Mouse (Mus musculus): ENCODE results near the gene Alox5.

DNA sequence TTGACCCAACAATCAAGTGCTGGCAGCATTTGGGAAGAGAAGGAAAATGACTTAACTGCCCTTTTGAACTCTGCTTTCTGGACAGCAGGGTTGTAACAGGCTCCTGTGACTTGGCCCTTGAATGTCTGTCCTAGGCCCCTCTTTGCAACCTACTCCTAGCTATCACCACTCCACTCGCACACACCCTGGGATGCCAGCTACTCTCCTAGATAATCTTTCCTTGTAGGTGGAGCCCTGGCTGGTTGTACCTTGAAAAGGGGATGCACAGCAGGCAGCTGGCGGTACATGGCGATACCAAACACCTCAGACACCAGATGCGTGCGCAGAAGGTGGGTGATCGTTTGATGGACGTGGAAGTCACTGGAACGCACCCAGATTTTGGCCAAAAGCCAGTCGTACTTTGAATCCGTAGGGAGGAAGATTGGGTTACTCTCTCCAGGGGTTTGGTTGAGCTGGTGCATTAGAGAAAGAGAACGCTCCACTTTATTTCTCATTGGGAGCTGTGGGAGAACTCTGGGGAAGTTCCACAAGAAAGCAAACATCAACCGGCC lies 45.8 kb downstream of the Alox5 start:
- no peak for TF ChIP-seq POLR2A (IDR thresholded peaks at IDR 0.05; ENCODE audit: borderline replicate concordance, control insufficient read depth, low read depth, low read length)
- no peak for TF ChIP-seq CTCF (IDR thresholded peaks at IDR 0.05; ENCODE audit: control insufficient read depth, insufficient read depth, low read length)
